Mouse (Mus musculus): ENCODE results near the gene Zmiz1. TPM values are rescaled to one million over a fixed set of nuclear protein-coding genes. Genes with fewer than 3 reads are reported as not detected.

The Zmiz1 gene
- total RNA-seq, 2 experiments from 2014 or later: 89.1 to 116 TPM

GRCm38 (mm10) chr14:25587487-25588001 lies 128.6 kb downstream of the Zmiz1 start:
- no peak for DNase-seq (ENCODE audit: low spot score in 2 of 2)

DNA sequence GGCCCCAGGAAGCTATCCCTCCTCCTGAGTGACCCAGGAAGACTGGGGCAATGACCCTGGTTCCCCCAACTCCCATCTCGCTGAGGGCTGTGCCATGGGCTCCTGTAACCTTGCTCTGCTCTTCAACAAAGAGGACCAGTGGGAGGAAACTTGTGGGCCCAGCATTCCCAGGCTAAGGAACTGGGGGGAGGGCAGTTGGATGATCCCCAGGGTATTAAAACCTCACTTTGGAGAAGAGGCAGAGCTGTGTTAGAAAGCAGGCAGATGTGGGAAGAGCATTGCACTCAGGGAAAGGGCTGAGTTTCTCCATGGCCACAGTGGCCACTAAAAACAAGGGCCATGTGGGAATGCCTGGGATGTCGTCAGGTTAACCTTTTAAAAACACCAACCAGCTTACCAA lies 129.2 kb downstream of the Zmiz1 start:
- DNase-seq (ENCODE audit: low spot score in 2 of 2): no peak

DNA sequence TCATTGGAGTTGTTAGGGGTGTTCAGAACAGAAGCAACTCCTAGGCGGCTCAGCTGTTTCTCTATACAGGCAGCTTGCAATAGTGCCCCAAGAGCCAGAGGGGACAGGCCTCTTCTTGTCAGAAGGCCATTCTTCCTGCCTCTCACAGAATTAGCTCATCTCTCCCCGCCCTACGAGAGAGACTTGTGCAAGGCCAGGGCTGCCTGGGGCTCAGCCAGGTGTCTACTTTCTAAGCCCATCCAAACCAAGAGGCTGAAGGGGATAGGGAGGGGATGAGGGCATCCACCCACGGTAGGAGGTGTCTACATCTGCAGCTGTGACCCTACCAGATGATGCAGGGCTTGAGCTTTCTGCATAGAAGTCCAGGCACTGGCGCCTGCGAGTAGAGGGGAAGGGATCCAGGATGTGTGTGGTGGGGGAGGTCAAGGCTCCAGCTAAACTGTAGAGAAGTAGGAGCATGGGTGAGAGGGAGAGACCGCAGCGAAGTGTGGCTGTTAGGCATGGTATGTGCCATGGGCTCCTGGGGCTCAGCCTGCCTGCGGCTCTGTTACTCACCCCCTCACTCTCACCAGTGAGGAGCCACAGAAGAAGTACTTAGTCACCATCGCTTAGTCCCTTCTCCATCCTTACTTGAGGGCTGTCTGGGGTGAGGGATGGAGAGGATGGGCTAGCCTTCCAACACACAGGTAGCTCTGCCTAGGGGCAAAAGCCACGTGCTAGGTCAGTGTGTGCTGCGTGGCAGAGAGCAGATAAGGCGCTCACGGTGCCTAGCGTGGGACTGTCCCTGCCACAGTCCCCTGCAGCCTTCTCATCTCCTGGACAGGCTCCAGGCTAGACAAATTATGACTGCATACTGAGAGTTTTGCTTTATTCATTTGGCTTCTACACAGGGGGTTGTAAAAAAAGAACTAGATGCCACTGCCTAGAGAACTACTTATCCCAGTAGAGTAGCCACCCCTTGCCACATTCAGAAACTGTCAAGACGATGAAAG lies 130.3 kb downstream of the Zmiz1 start:
- DNase-seq (ENCODE audit: low spot score in 2 of 2): no peak

- DNase-seq (ENCODE audit: low spot score in 2 of 2): no peak
These were observed 132.0 kb downstream of the Zmiz1 start for GRCm38 (mm10) chr14:25591000-25591399.

DNA sequence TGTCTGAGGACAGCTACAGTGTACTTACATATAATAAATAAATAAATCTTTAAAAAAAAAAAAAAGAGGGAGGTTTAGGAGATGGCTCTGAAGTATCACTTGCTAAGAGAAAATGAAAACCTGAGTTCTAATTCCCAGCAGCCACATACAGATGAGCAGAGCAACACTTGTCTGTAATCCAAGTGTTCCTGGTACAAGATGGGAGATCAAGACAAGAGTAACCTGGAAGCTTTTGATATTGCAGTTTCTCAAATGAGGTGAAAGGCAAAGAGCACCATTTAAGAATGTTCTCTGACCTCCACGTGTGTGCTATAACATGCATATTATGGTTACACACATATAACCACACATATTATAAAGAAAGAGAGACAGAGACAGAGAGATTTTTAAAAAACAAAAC lies 132.4 kb downstream of the Zmiz1 start:
- DNase-seq (ENCODE audit: low spot score in 2 of 2): no peak

GRCm38 (mm10) chr14:25592522-25592921 lies 133.5 kb downstream of the Zmiz1 start:
- no peak for DNase-seq (ENCODE audit: low spot score in 2 of 2)

DNA sequence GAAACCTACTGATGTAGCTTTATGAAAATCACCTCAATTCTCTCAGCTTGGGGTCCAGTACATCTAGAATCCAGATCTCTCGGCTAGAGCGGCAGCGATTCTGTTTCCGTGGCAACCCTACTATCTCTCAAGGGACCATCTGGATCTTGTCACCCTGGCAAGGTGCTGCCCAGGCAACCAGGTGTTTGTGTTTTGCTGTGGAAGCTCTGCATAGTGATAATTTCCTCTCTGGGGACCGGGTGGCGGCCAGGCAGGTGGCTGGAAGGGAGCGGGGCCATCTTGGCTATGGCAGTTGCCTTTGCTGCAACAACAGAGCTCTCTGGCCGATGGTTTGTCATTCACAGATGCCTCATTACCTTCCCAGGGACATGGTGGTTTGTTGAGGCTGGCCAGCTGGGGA lies 134.9 kb downstream of the Zmiz1 start:
- no peak for DNase-seq (ENCODE audit: low spot score in 2 of 2)

- DNase-seq (ENCODE audit: low spot score in 2 of 2): no peak
These were observed 135.6 kb downstream of the Zmiz1 start for GRCm38 (mm10) chr14:25594611-25595010.

- no peak for DNase-seq (ENCODE audit: low spot score in 2 of 2)
These were observed 140.0 kb downstream of the Zmiz1 start for GRCm38 (mm10) chr14:25598960-25599359.

GRCm38 (mm10) chr14:25599934-25600333 lies 140.9 kb downstream of the Zmiz1 start:
- no peak for DNase-seq (ENCODE audit: low spot score in 2 of 2)

- DNase-seq (ENCODE audit: low spot score in 2 of 2): no peak
These were observed 141.4 kb downstream of the Zmiz1 start for GRCm38 (mm10) chr14:25600358-25600757.

DNA sequence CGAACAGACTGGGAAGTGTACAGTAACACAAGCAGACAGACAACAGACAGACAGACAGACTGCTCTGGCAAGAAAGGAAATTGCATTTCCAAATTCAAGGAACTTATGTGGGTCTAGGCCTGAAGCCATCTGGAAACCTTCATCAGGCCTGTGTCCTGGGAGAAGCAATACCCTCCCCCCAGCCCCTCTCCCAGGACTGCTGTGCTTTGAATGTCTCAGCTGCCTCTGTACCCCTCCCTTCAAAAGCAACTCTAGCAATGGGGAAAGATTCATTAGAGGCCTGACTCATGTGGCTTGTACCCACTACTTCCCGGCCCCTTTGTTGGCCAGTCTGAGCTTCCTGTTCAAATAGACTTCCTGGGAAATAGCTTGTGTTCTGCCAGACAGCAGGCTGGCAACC lies 142.0 kb downstream of the Zmiz1 start:
- no peak for DNase-seq (ENCODE audit: low spot score in 2 of 2)

DNA sequence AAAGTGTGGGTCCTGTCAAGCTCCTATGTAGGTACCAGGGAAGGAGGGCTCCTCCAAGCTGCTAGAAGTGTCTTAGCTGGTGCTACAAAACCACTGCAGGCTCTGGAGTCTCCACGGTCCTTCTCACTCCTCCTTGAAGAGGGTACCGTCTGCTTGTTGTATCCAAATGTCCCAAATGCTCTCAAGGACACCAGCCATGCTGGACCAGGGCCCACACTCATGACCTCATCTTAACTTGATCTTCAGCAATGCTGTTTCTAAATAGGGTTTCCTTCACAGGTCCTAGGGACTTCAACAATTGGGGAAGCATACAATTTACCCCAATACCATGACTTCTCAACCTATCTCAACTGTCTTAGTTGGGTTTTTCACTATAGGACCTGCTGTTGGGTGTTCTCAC lies 143.0 kb downstream of the Zmiz1 start:
- no peak for DNase-seq (ENCODE audit: low spot score in 2 of 2)

- no peak for DNase-seq (ENCODE audit: low spot score in 2 of 2)
These were observed 145.6 kb downstream of the Zmiz1 start for GRCm38 (mm10) chr14:25604395-25605142.

- DNase-seq (ENCODE audit: low spot score in 2 of 2): peak; percentile 47 to 65
These were observed 147.6 kb downstream of the Zmiz1 start for GRCm38 (mm10) chr14:25606372-25607140.

GRCm38 (mm10) chr14:25607141-25607967 lies 148.4 kb downstream of the Zmiz1 start:
- DNase-seq (ENCODE audit: low spot score in 2 of 2): peak; percentile 37 to 53

- DNase-seq (ENCODE audit: low spot score in 2 of 2): peak; percentile 34 to 58
These were observed 149.0 kb downstream of the Zmiz1 start for GRCm38 (mm10) chr14:25607968-25608491.

GRCm38 (mm10) chr14:25608618-25609017 lies 149.6 kb downstream of the Zmiz1 start:
- DNase-seq (ENCODE audit: low spot score in 2 of 2): no peak

- DNase-seq (ENCODE audit: low spot score in 2 of 2): no peak
These were observed 150.4 kb downstream of the Zmiz1 start for GRCm38 (mm10) chr14:25609355-25609754.
